Mouse (Mus musculus) embryo, embryonic 11 days (tissue): Measurements from ENCODE around the gene Defb29.

ENCODE experiments used
- DNase-seq: peaks from one replicate; pipeline ENCODE4 v3.0.0-alpha.2; 2015

Defb29 gene

DNA sequence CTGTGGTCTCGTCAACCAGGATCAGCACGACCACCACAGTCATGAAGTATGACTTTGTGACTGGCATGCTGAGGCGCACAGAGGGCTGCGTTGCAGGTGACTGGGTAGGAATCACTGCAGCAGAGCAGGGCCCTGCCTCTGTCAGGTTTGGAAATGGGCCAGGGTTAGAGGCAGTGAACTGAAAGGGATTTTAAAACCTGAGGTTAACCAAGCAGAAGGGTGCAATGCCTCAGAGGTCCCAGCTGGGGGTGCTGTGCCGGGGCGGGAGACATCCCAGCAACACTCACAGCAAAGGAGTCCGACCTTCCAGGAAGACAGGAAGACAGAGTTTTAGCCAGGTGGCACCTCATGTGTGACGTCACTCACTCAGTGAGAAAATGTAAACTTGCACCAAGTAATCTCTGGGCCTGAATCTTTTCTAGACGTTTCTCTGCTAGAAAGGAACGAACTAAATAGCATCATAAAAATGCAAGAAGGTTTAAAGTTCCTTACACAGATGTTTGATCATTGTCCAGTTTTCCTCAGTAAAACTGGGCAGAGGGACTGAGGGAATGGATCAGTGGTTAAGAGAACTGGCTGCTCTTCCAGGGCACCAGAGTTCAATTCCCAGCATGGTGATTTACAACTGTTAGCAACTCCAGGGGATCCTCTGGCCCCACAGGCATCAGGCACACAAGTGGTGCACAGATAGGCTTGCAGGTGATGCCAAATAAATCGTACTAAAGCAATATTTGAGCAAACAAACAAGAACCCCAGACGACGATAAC lies at the start of gene Defb29:
Gene Defb29, minus strand, starts transcription at position 155 of the 767 bp plus-strand sequence.
- DNase-seq, result no peak

DNA sequence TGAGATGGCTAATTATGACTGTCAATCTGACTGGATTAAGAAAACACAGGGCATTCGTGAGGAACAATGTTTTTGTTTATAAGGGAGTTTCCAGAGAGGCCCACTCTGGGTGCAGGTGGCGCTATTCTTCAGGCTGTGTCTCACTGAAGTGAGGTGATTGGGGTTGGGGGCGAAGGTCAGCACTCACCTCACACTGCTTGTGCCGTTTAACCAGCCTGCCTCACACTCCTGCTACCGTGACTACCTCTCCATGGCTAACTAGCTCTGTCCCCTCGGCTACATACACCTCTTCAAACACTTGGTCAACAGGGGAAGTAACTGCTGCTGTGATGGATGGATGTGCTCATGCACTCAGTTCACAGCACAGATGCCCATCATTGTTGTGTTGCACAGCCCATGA lies 49.1 kb upstream of the Defb29 start:
- no peak for DNase-seq

DNA sequence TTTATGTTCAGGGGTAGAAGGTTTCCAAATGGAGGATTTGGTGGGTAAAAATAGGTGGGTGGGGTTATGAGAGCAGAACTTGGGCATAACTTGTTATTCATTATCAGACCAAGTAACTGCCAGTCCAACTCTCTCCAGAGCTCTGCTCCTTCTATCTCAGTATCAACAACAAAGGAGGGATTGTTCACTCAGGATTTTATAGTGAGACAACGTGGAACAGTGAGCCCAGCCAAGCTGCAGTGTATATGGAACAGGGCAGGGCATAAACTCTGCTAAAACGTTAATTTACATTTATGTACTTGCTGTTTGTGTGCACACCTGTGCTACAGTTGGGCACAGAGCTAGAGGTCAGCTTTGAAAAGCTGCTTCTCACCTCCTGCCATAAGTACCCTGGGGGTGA lies 48.6 kb upstream of the Defb29 start:
- DNase-seq, result no peak

DNA sequence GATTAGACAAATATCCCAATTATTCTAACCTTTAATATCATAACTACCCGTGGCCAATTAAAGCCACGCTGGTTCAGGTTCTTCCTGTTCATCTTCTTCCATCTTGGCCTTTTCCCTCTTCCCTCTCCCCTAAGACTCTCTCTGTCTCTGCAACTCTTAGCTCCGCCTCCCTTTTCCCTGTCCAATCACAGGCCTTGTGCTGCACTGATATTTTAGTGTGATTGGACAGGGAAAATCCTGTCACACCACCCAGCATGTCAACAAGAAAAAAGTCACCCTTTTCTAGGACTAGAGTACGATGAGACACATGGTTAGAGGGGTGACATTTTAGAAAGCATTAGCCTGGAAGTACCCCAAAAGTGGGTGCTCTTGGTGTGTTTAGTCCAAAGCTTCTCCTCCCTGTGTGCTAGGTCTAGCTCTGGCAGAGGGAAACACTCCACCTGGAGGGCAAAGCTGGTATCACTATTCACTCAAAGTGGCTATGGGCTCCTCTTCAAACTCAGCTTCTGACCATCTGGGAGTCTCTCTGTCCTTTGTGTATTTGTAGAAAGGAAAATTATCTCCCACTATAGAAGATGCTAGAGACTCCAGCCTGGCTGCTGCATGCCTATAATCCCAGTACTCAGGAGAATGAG lies 47.1 kb upstream of the Defb29 start:
- no peak for DNase-seq

DNA sequence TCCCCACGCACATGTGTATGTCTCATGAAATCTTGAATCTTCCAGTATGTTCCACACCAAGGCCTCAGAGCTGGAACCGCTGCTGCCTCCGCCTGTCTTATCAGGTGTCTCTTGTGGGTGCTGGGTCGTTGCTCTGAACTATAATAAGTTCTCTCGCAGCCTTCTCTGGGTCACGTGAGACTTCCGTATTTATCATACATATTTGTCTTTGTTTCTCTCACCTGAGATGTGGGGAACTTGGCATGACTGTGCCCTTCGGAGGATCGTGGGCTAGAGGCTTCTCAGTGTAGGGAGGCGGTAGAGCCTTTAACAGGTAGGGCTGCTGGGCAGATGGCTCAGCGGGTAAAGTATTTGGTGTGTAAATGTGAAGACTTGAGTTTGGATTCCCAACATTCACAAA lies 40.7 kb upstream of the Defb29 start:
- DNase-seq, result no peak

DNA sequence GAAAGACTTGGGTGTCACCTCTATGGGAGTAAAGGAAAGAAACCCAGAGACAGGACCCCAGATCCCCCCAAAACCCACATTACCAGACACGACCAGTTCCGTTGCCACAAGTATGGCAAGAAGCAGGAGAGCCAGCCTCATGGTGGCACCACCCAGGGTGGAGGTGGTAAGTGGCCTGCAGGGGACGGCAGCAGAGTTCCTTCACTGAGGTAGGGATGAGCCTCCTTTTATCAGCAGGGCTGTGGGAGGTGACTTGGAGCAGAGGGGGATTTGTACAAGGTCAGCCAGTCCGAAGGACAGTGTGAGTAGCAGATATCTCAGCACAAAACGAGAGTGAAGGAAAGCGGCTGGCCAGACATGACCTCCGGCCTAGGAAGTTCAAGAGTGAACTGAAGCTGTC lies 40.2 kb upstream of the Defb29 start, which contains the start of gene Defb19:
Gene Defb19, minus strand, starts transcription at position 206 of the 400 bp plus-strand sequence.
- DNase-seq, result no peak

DNA sequence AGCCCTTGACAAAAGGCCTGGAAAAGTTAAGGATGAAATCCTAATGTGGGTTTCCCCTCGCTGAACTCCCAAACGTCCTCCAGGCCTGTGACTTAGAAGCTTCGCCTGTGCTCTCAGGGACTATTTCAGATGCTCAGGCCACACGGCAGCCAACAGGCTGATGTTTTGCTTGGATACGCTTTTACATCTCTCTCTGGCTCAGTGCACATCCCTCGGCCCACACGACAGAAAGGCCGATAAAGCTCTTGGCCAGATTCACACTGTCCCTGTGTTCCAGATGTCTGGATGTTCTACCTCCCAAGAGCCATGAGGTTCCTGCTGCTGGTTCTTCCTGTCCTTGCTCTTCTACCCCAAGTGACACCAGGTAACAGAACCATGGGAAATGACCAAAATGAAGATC lies 33.6 kb upstream of the Defb29 start:
- no peak for DNase-seq

DNA sequence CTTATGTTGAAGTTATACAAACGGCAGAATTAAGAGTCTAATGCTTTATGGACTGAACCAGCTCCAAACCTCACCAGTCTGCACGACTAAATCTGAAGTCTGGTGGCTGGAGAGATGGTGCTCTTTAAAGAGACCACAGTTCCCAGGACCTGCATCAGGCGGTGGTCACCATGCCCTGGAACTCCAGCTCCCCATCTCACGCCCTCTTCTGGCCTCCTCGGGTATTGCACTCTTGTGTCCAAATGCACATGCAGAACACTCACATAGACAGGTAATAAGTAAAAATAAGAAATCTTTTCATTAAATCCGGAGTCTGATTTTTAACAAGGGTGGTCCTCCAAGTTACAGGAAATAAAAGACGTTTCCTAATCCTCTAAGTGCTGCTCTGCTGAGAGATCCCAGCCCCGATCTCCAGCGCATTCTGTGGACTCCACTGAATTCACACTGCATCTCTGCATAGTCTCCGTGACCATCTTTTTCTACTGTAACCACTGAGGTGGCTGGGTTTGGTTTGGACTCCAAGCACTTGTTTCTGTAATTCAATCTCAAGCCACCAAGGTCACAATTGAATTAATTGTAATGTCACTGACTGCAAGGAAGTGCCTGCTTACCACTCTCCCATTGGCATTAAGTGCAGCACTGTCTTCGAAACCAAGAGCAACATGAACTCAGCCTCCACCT lies 32.4 kb upstream of the Defb29 start, which contains the start of gene Defb21:
Gene Defb21, plus strand, starts transcription at position 631 of the 681 bp plus-strand sequence.
- no peak for DNase-seq

DNA sequence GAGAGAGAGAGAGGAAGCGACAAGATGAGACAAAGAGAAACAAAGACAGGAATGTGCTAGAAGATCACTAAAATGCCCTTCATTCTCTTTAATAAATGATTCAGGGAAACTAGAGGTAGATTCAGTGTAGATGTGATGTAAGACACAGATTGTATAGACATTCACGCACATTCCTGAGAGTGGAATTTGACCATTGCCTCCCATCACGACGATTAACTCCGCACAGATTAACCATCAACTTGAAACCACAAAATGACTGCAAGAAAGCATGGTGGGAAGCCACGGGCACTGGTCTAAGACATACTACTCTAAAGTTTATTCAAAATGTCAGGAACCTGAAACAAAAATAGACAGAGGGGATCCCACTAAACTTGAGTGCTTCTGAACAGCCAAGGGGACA lies 30.4 kb upstream of the Defb29 start:
- no peak for DNase-seq

DNA sequence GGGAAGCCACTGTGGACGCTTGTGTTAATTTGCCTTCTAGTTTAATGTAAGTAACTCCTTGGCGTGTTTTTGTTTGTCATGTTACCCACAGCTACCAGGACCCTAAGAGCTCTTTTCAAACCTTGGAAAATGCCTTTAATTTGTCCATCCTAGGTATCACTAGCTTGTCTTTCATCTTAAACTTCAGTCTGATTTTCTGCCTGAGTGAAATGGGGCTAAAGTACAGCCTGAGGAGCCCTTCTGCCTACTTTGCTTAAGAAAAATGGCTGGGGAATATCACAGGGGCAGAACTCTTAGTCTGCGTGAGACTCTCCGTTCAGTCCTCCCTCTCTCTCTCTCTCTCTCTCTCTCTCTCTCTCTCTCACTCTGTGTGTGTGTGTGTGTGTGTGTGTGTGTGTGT lies 30.0 kb upstream of the Defb29 start:
- no peak for DNase-seq

DNA sequence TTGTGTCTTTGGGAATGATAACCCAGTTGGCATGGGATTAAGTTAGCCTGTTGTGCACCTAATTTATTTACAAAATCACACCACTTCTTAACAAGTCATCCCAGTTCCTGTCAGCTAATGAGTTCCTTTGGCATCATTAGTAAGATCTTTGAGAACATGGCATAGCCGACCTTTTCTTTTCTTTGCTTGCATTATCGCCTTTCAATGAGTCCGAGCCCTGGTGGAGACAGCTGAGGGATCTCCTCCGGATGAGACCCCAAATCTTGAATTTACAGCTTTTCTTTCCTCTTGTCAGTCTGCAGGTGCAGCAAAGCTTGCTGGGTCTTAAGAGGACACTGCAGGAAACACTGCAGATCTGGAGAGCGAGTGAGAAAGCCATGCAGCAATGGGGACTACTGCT lies 29.1 kb upstream of the Defb29 start, which contains the start of gene Gm17416:
Gene Gm17416, plus strand, starts transcription at position 301 of the 400 bp plus-strand sequence.
- DNase-seq, result no peak

DNA sequence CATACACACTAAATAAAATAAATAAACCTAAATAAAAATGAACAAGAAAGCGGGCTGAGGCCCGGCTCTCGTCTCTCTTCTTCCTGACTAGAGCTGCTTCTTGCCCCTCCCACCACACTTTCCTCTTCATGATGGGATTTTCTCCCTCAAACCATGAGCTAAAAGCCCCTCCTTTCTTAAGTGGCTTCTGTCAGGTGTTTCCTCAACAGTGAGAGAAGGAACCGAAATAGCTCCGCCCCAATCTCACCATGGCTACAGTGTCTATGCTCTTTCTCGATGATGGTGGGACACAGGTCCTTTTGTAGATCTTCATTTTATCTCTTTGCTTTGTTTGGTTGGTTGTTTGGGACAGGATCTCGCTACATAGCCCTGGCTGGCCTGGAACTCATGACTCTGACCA lies 16.8 kb upstream of the Defb29 start:
- DNase-seq, result no peak

DNA sequence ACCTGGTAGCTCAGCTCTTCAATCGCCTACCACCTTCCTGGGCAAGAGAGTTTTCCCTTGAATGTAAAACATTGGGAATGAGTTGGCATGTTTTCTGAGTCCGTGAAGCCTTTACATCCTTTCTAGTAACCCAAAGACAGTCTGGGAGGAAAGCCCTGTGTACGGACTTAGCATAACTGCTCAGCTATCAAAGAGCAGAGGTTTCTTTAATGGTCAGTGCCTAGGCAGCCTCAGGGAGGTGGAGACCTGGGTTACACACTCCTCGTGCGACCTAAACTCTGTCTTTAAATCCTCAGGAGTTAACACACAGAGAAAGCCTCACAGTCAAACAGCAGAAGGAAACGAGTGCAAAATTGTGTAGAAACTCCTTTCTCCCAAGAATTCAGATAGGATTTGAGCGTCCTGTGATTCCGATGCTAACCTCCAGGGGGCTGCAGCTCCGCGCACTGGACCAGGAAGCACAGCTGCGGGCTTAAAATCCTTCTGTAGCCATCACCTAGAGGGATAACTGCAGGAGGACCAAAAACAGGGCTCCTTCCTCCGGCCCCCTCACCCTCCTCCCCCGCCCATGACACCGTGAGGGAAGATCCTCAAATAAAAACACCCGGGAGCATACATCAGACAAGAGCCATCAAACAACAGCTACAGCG lies 14.0 kb upstream of the Defb29 start:
- DNase-seq, result peak; percentile 84

DNA sequence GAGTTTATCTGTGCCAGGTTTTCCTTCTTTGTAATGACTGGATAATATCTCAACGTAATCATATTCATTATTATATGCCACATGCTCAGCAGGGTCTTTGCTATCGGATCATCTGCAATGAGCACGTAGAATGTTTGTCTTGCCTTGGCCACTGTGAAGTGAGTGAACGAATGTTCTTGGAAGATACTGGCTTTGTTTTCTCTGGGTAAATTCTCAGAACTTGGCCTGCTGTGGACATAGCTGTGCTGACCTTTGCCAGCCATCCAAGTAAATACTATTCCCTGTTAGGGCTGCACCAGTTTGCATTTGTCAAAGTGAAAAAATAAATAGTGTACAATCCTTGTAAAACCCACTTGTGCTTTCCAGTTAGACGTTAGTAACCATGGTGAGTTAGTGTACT lies 8.2 kb upstream of the Defb29 start:
- DNase-seq, result no peak

DNA sequence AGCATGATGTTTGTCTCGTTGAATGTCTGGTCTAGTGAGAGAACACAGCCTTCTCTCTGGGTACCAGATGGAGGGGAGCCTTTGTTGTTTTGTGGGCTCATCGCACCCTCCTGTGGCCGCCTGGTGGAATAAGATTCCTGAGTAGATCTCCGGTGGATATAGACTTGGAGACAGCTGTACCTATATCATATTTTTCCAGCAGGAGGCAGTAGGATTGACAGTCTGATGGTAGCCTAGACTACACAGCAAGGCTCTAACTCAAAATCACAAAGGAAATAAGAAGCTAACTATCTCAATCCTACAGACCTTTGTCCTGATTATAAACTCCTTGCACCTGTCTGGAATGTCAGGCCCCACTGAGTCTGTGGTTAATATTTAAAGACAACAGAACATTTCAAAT lies 4.8 kb upstream of the Defb29 start:
- peak; percentile 71 for DNase-seq

DNA sequence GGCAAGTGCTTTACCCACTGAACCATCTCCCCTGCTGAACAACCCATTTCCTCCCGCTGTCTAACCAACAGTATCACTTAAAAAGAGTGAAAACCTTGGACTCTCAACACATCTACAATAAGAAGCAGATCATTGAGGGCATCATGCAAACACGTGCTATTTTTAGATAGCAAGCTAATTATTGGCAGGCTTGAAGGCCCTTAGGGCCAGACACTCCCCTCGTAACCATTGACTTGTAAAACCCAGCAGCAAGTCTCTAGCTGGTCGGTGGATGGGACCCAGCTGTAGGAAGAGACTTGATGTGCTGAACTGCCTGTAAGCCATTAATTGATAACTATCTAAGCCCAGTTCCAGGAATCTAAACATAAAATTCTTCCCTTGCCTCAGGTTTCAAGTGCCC lies 3.6 kb upstream of the Defb29 start:
- DNase-seq, result no peak

DNA sequence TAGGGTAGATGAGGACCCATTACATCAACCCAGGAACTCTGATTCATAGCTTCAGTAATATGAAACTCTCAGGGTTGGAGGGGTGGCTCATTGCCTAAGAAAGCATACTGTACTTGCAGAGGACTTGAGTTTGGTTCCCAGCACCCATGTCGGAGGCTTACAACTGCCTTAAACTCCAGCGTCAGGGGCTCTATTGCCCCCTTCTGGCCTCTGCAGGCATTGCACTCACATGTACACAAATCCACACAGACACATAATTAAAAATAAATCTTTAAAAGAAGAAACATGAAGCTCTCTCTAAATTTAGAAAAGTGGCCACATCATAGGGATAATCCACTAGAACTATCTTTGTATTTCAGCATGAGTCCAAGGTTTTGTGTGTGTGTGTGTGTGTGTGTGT lies 3.0 kb upstream of the Defb29 start:
- no peak for DNase-seq

DNA sequence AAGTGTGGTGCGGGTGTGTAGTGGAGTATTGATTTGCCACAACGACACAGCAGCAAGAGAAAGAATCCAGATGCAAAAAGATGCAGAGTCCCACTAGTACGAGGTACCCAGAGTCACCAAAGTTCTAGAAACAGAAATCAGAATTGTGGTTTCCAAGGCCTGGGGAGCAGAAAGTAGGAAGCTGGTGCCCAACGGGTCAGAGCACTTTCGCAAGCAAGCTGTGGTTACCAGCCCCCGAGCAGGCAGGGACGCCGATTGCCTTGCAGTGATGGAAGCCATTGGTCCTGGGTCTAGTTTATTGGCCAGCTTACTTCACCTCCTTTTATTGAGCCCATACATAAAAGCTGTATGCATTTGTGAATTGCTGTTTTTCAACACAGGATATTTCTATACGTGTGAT lies 2.1 kb upstream of the Defb29 start:
- no peak for DNase-seq

DNA sequence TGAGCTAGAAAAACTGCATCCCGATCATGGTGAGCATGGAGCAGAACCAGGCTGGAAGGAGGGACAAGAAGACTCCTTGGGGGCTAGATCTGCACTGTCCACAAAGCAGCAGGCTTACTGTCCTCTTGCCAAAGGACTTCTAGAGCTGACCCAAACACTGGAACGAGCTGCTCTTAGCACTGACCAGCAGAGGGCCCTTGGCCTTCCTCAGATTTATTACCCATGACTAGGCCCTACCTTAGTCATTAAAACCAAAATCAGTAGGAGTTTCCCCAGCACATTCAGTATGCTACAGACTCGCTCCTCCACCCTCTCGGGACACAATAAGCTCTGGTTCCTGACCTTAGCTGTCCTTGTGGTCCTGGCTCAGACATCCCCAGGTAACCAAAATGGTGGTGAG lies 21.9 kb downstream of the Defb29 start, which contains the start of gene Defb28:
Gene Defb28, plus strand, starts transcription at position 275 of the 400 bp plus-strand sequence.
- peak; percentile 7 for DNase-seq

DNA sequence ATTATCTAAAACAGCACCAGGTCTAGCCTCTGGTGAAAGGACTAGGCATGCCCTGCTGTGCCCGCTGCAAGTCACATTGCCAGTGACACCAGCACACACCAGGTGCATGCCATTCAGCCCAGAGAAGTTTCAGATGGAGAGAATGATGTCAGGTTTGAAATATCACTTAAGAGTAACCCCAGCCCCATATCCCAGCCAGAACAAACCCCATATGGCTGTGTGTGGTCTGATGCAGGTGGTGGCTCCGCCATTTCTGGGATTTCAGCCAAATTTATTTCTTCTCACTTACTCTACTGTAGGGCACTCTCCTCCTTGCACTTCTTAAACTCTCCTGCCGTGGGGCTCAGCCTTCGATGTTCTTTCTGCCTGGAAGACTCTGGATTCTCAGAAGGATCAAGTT lies 23.8 kb downstream of the Defb29 start:
- no peak for DNase-seq

DNA sequence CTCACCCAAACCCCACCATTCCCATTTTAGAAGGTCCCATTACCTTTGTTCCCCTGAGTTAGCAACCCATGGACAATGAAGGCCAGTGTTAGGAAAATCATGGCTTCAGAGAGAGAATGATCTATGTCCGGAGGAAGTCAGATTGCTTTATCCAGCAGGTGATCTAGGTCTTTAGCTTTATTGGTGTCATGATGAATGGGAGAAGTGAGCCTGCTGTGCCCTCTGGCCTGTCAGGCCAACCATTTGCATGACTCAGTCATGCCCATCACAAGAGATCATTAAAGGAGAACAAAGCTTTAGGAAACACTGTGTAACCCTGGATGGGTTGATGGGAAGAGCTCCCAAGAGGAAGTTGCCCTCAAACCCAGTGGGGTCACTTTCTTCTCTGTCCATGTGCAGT lies 28.3 kb downstream of the Defb29 start, which contains the start of gene Defb26:
Gene Defb26, minus strand, starts transcription at position 101 of the 400 bp plus-strand sequence.
- DNase-seq, result no peak

DNA sequence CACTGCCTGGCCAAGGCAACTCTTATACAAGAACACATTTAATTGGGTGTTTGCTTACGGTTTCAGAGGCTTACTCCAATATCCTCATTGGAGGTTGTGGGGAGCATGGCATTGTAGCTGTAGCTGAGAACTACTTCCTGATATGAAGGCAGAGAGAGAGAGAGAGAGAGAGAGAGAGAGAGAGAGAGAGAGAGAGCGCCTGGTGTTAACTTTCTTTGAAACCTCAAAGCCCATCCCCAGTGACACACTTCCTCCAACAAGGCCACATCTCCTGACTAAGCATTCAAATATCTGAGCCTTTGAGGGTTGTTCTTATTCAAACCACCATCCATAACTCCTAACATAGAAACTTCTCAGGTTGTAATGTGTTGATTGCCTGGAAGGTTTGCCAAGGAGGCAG lies 35.9 kb downstream of the Defb29 start:
- DNase-seq, result no peak

DNA sequence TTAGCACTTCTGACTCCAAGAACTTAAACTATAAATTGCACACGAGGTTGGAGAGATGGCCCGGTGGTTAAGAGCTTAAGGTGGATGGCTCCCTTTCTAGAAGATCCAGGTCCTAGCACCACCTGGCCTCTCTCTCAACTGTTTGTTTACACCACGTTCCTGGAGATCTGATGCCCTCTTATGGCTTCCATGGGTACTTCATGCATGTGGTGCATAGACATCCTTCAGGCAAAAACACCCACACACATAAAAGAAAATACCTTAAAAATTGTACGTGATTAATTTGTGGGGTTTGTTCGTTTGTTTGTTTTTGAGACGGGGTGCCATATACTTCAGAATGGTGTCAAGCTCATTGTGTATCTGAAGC lies 39.1 kb downstream of the Defb29 start:
- no peak for DNase-seq
